In genomic region chr1:88255466-88255857, GRCm38 (mm10) we compare ENCODE assay signal across 22 mouse cellular contexts. TPM values are rescaled to one million over a fixed set of nuclear protein-coding genes. Genes with fewer than 3 reads are reported as not detected.
A peak's percentile ranks its signal among the peaks of the same experiment; 100 is the strongest.
DNase-seq lines count a peak whose midpoint lies in the region; ATAC-seq lines count a peak whose summit lies in the region.
"Had no signal": no experiment of that assay in that cellular context is flagged by ENCODE, and none has a peak within 500 bp of the region (broad histone marks: within the 10 kb centered on the region; RNA-seq: fewer than 3 reads in every experiment).

No protein-coding gene starts in this region.

- no peak overlapping the region for H3K27ac ChIP-seq in embryonic facial prominence, embryonic 13.5 days
- H3K27ac ChIP-seq in embryonic facial prominence, embryonic 10.5 days (replicated peaks) = no peak overlapping the region
- H3K27ac ChIP-seq in heart, embryonic 15.5 days = no peak overlapping the region
- no peak overlapping the region for H3K27ac ChIP-seq in midbrain, embryonic 14.5 days (replicated peaks; ENCODE audit: low read depth, low read length)
- H3K27ac ChIP-seq in midbrain, embryonic 16.5 days (ENCODE audit: low read length) = no peak overlapping the region
- H3K27ac ChIP-seq: embryonic facial prominence, embryonic 12.5 days; forebrain, embryonic 13.5 days; gastrocnemius, adult 2 months; heart, embryonic 13.5 days; hindbrain, embryonic 14.5 days; intestine, embryonic 15.5 days had no signal

- H3K4me2 ChIP-seq in embryonic facial prominence, embryonic 13.5 days = no peak overlapping the region
- H3K4me2 ChIP-seq in heart, embryonic 15.5 days = no peak overlapping the region
- H3K4me2 ChIP-seq in midbrain, embryonic 14.5 days (ENCODE audit: low read length) = no peak overlapping the region
- no peak overlapping the region for H3K4me2 ChIP-seq in midbrain, embryonic 16.5 days (ENCODE audit: low read length)
- H3K4me2 ChIP-seq: embryonic facial prominence, embryonic 12.5 days; forebrain, embryonic 13.5 days; heart, embryonic 13.5 days; hindbrain, embryonic 14.5 days; intestine, embryonic 15.5 days had no signal

- H3K4me1 ChIP-seq in embryonic facial prominence, embryonic 13.5 days = no peaks in the 10 kb centered on the region
- no peaks in the 10 kb centered on the region for H3K4me1 ChIP-seq in embryonic facial prominence, embryonic 10.5 days
- peaks cover 14% of the 10 kb centered on the region for H3K4me1 ChIP-seq in heart, embryonic 15.5 days (replicated peaks)
- H3K4me1 ChIP-seq in midbrain, embryonic 14.5 days (ENCODE audit: control insufficient read depth, insufficient read depth, low read length) = no peaks in the 10 kb centered on the region
- no peaks in the 10 kb centered on the region for H3K4me1 ChIP-seq in midbrain, embryonic 16.5 days (ENCODE audit: control insufficient read depth, insufficient read depth, low read length)
- H3K4me1 ChIP-seq: embryonic facial prominence, embryonic 12.5 days; forebrain, embryonic 13.5 days had no signal

- no peak for DNase-seq in embryonic facial prominence, embryonic 10.5 days (ENCODE audit: low spot score)
- no peak for DNase-seq in heart, postnatal 14 days
- no peak for DNase-seq in midbrain, embryonic 14.5 days
- DNase-seq in retina, embryonic 14.5 days (ENCODE audit: low spot score) = no peak
- DNase-seq: adrenal gland, adult 2 months; adrenal gland, postnatal 25 days; embryo, embryonic 11 days; gastrocnemius, adult 2 months; gastrocnemius, postnatal 25 days; heart, postnatal 36 days; kidney, adult 18-20 months had no signal

- H3K4me3 ChIP-seq in embryonic facial prominence, embryonic 13.5 days = no peak overlapping the region
- H3K4me3 ChIP-seq in embryonic facial prominence, embryonic 10.5 days = no peak overlapping the region
- H3K4me3 ChIP-seq in heart, embryonic 15.5 days = no peak overlapping the region
- H3K4me3 ChIP-seq in midbrain, embryonic 14.5 days (replicated peaks; ENCODE audit: low read depth, low read length) = no peak overlapping the region
- no peak overlapping the region for H3K4me3 ChIP-seq in midbrain, embryonic 16.5 days (ENCODE audit: low read depth, low read length)
- H3K4me3 ChIP-seq: embryonic facial prominence, embryonic 12.5 days; forebrain, embryonic 13.5 days; gastrocnemius, adult 2 months; heart, embryonic 13.5 days; intestine, embryonic 15.5 days had no signal

- H3K27me3 ChIP-seq in embryonic facial prominence, embryonic 13.5 days = no peaks in the 10 kb centered on the region
- H3K27me3 ChIP-seq in embryonic facial prominence, embryonic 10.5 days (replicated peaks; ENCODE audit: low read depth, poor library complexity, severe bottlenecking) = no peaks in the 10 kb centered on the region
- H3K27me3 ChIP-seq in heart, embryonic 15.5 days = no peaks in the 10 kb centered on the region
- H3K27me3 ChIP-seq in midbrain, embryonic 14.5 days (ENCODE audit: control insufficient read depth, insufficient read depth, low read length) = no peaks in the 10 kb centered on the region
- H3K27me3 ChIP-seq in midbrain, embryonic 16.5 days (ENCODE audit: control insufficient read depth, insufficient read depth, low read depth, low read length) = no peaks in the 10 kb centered on the region
- H3K27me3 ChIP-seq: embryonic facial prominence, embryonic 12.5 days; forebrain, embryonic 13.5 days; heart, embryonic 13.5 days; intestine, embryonic 15.5 days had no signal

- peak; percentile 5; the same call in 1 of the 2 replicates for ATAC-seq in embryonic facial prominence, embryonic 13.5 days (ENCODE audit: insufficient number of reproducible peaks, insufficient read depth, low FRiP score, low TSS enrichment, low read depth)
- ATAC-seq in heart, embryonic 15.5 days (replicated peaks; ENCODE audit: insufficient number of reproducible peaks, insufficient read depth, low FRiP score, low read depth) = 0 out of 2 replicates have a peak, but pooled peaks have one; percentile 3
- ATAC-seq in midbrain, embryonic 14.5 days (ENCODE audit: low FRiP score, low TSS enrichment) = peak; percentile 2; the same call in 1 of the 2 replicates
- no peak for ATAC-seq in midbrain, embryonic 16.5 days
- ATAC-seq: forebrain, embryonic 13.5 days; intestine, embryonic 15.5 days had no signal

- H3K9ac ChIP-seq in embryonic facial prominence, embryonic 13.5 days = no peak overlapping the region
- no peak overlapping the region for H3K9ac ChIP-seq in heart, embryonic 15.5 days
- no peak overlapping the region for H3K9ac ChIP-seq in midbrain, embryonic 14.5 days (replicated peaks; ENCODE audit: low read length)
- H3K9ac ChIP-seq in midbrain, embryonic 16.5 days (ENCODE audit: low read depth, low read length) = no peak overlapping the region
- H3K9ac ChIP-seq: embryonic facial prominence, embryonic 12.5 days; forebrain, embryonic 13.5 days; heart, embryonic 13.5 days; hindbrain, embryonic 14.5 days; intestine, embryonic 15.5 days had no signal

- H3K36me3 ChIP-seq in embryonic facial prominence, embryonic 13.5 days = peaks cover 13% of the 10 kb centered on the region
- H3K36me3 ChIP-seq in embryonic facial prominence, embryonic 10.5 days (replicated peaks) = peaks cover 14% of the 10 kb centered on the region
- no peaks in the 10 kb centered on the region for H3K36me3 ChIP-seq in heart, embryonic 15.5 days
- H3K36me3 ChIP-seq in midbrain, embryonic 14.5 days (ENCODE audit: control insufficient read depth, insufficient read depth, low read length) = peaks cover 11% of the 10 kb centered on the region
- peaks cover 8% of the 10 kb centered on the region for H3K36me3 ChIP-seq in midbrain, embryonic 16.5 days (ENCODE audit: control insufficient read depth, insufficient read depth, low read length)

- intact Hi-C loops in heart, postnatal 14 days (cut with DNase I) = no loop called here

- peaks cover 63% of the 10 kb centered on the region for H3K9me3 ChIP-seq in embryonic facial prominence, embryonic 13.5 days
- H3K9me3 ChIP-seq in embryonic facial prominence, embryonic 10.5 days = peaks cover 95% of the 10 kb centered on the region
- peaks cover 16% of the 10 kb centered on the region for H3K9me3 ChIP-seq in heart, embryonic 15.5 days (replicated peaks)
- peaks cover 69% of the 10 kb centered on the region for H3K9me3 ChIP-seq in midbrain, embryonic 14.5 days (ENCODE audit: control insufficient read depth, low read length)
- peaks cover 57% of the 10 kb centered on the region for H3K9me3 ChIP-seq in midbrain, embryonic 16.5 days (replicated peaks; ENCODE audit: control insufficient read depth, low read length, poor library complexity, severe bottlenecking)

- WGBS in embryonic facial prominence, embryonic 13.5 days = 50% methylated on average over 2 of the region's 2 CpGs
- 57% methylated on average over 2 of the region's 2 CpGs for WGBS in embryonic facial prominence, embryonic 10.5 days
- WGBS in heart, embryonic 15.5 days = 55% methylated on average over 2 of the region's 2 CpGs
- 56% methylated on average over 2 of the region's 2 CpGs for WGBS in midbrain, embryonic 14.5 days
- WGBS in midbrain, embryonic 16.5 days = 55% methylated on average over 2 of the region's 2 CpGs

RNA-seq across cellular contexts. Expression of gene Hjurp, which starts 22.0 kb away (rescaled TPM):
- polyA plus RNA-seq in embryonic facial prominence, embryonic 13.5 days (2015; fragmentation: Nextera tagmentation; extraction: Ambion mirVana) = 198 and 204 TPM in 2 replicates
- 219 and 220 TPM in 2 replicates for polyA plus RNA-seq in embryonic facial prominence, embryonic 10.5 days (2016; fragmentation: Nextera tagmentation; extraction: Ambion mirVana)
- 93.4 and 119 TPM in 2 replicates for polyA plus RNA-seq in heart, embryonic 15.5 days (2015; fragmentation: Nextera tagmentation; extraction: Ambion mirVana)
- 10 to 100 TPM; 25.4 to 32.1 TPM for total RNA-seq in heart, postnatal 14 days (2021)
- 52.9 and 80.2 TPM in 2 replicates for polyA plus RNA-seq in midbrain, embryonic 14.5 days (2014; fragmentation: Nextera tagmentation; extraction: Ambion mirVana)
- polyA plus RNA-seq in midbrain, embryonic 16.5 days (2015; fragmentation: Nextera tagmentation; extraction: Ambion mirVana) = 77.3 and 87.0 TPM in 2 replicates

RNA-seq across cellular contexts. Expression of gene Trpm8, which starts 22.0 kb away (rescaled TPM):
- polyA plus RNA-seq in embryonic facial prominence, embryonic 13.5 days (2015; fragmentation: Nextera tagmentation; extraction: Ambion mirVana) = not detected in 2 replicates
- not detected in 2 replicates for polyA plus RNA-seq in embryonic facial prominence, embryonic 10.5 days (2016; fragmentation: Nextera tagmentation; extraction: Ambion mirVana)
- polyA plus RNA-seq in heart, embryonic 15.5 days (2015; fragmentation: Nextera tagmentation; extraction: Ambion mirVana) = not detected in 2 replicates
- total RNA-seq in heart, postnatal 14 days (2021) = not detected
- polyA plus RNA-seq in midbrain, embryonic 14.5 days (2014; fragmentation: Nextera tagmentation; extraction: Ambion mirVana) = 0.14 TPM in 1 of 2 replicates, not detected in the other
- polyA plus RNA-seq in midbrain, embryonic 16.5 days (2015; fragmentation: Nextera tagmentation; extraction: Ambion mirVana) = 0.11 and 0.17 TPM in 2 replicates
- total RNA-seq: adrenal gland, adult 2 months; adrenal gland, postnatal 25 days; common myeloid progenitor, adult 5-6 weeks; gastrocnemius, adult 2 months; gastrocnemius, postnatal 25 days; granulocyte monocyte progenitor cell, adult 5-6 weeks; heart, postnatal 36 days had no signal
- polyA plus RNA-seq: adrenal gland, adult 2 months; embryonic facial prominence, embryonic 12.5 days; intestine, embryonic 15.5 days had no signal

RNA-seq across cellular contexts. Expression of gene Mroh2a, which starts 28.7 kb away (rescaled TPM):
- 1.1 and 1.2 TPM in 2 replicates for polyA plus RNA-seq in embryonic facial prominence, embryonic 13.5 days (2015; fragmentation: Nextera tagmentation; extraction: Ambion mirVana)
- polyA plus RNA-seq in embryonic facial prominence, embryonic 10.5 days (2016; fragmentation: Nextera tagmentation; extraction: Ambion mirVana) = 1.0 and 1.1 TPM in 2 replicates
- 0.60 and 0.87 TPM in 2 replicates for polyA plus RNA-seq in heart, embryonic 15.5 days (2015; fragmentation: Nextera tagmentation; extraction: Ambion mirVana)
- total RNA-seq in heart, postnatal 14 days (2021) = under 1 TPM; 0.07 to 0.15 TPM
- polyA plus RNA-seq in midbrain, embryonic 14.5 days (2014; fragmentation: Nextera tagmentation; extraction: Ambion mirVana) = 0.66 and 1.8 TPM in 2 replicates
- 0.75 and 0.92 TPM in 2 replicates for polyA plus RNA-seq in midbrain, embryonic 16.5 days (2015; fragmentation: Nextera tagmentation; extraction: Ambion mirVana)
- total RNA-seq: gastrocnemius, adult 2 months; gastrocnemius, postnatal 25 days; heart, postnatal 36 days had no signal

RNA-seq across cellular contexts. Expression of gene Ugt1a1, which starts 43.7 kb away (rescaled TPM):
- not detected in 2 replicates for polyA plus RNA-seq in embryonic facial prominence, embryonic 13.5 days (2015; fragmentation: Nextera tagmentation; extraction: Ambion mirVana)
- not detected in 2 replicates for polyA plus RNA-seq in embryonic facial prominence, embryonic 10.5 days (2016; fragmentation: Nextera tagmentation; extraction: Ambion mirVana)
- polyA plus RNA-seq in heart, embryonic 15.5 days (2015; fragmentation: Nextera tagmentation; extraction: Ambion mirVana) = not detected in 2 replicates
- not detected for total RNA-seq in heart, postnatal 14 days (2021)
- not detected in 2 replicates for polyA plus RNA-seq in midbrain, embryonic 14.5 days (2014; fragmentation: Nextera tagmentation; extraction: Ambion mirVana)
- not detected in 2 replicates for polyA plus RNA-seq in midbrain, embryonic 16.5 days (2015; fragmentation: Nextera tagmentation; extraction: Ambion mirVana)
- total RNA-seq: common myeloid progenitor, adult 5-6 weeks; ES-E14; gastrocnemius, adult 2 months; heart, postnatal 36 days had no signal
- polyA plus RNA-seq: embryonic facial prominence, embryonic 12.5 days; forebrain, embryonic 13.5 days; heart, embryonic 13.5 days; hindbrain, embryonic 14.5 days had no signal

RNA-seq across cellular contexts. Expression of gene Dnajb3, which starts 49.9 kb away (rescaled TPM):
- polyA plus RNA-seq in embryonic facial prominence, embryonic 13.5 days (2015; fragmentation: Nextera tagmentation; extraction: Ambion mirVana) = 11.6 and 13.2 TPM in 2 replicates
- polyA plus RNA-seq in embryonic facial prominence, embryonic 10.5 days (2016; fragmentation: Nextera tagmentation; extraction: Ambion mirVana) = 10.6 and 12.2 TPM in 2 replicates
- polyA plus RNA-seq in heart, embryonic 15.5 days (2015; fragmentation: Nextera tagmentation; extraction: Ambion mirVana) = 3.3 and 4.8 TPM in 2 replicates
- under 1 TPM; 0.45 to 0.56 TPM for total RNA-seq in heart, postnatal 14 days (2021)
- 12.9 and 14.2 TPM in 2 replicates for polyA plus RNA-seq in midbrain, embryonic 14.5 days (2014; fragmentation: Nextera tagmentation; extraction: Ambion mirVana)
- 12.8 and 13.1 TPM in 2 replicates for polyA plus RNA-seq in midbrain, embryonic 16.5 days (2015; fragmentation: Nextera tagmentation; extraction: Ambion mirVana)
- total RNA-seq: gastrocnemius, adult 2 months; granulocyte monocyte progenitor cell, adult 5-6 weeks had no signal
